Mouse (Mus musculus) heart, embryonic 14.5 days (tissue): ENCODE measurements around the gene Ascl5. TPM values are rescaled to one million over a fixed set of nuclear protein-coding genes. Genes with fewer than 3 reads are reported as not detected.

ENCODE experiments used
- ATAC-seq: fragments of 200-750 bp; cut with Nextera tagmentation; 2 replicates; pipeline ENCODE4 v1.8.0; 2017; ENCODE audit warnings: low read depth, moderate TSS enrichment; ENCODE audit not compliant: insufficient number of reproducible peaks, insufficient read depth, low FRiP score
- H3K27ac ChIP-seq, 2 experiments: fragments of 200-500 bp in 1 of 2; fragments of 300-500 bp in 1 of 2; sonication (generic) in 1 of 2; replicated peaks in 1 of 2; 2 replicates each; pipeline ENCODE4 v1.5.1; 2012 to 2014; ENCODE audit warnings: low read depth in 2 of 2, low read length in 2 of 2, control low read depth in 1 of 2, mild to moderate bottlenecking in 1 of 2, mixed read lengths in 1 of 2; ENCODE audit not compliant: control insufficient read depth in 1 of 2, insufficient read depth in 1 of 2
- H3K27me3 ChIP-seq: fragments of 300-500 bp; sonication (generic); 2 replicates; pipeline ENCODE4 v1.6.1; 2014; ENCODE audit warnings: mild to moderate bottlenecking, low read length, control low read depth; ENCODE audit not compliant: control insufficient read depth, insufficient read depth
- H3K36me3 ChIP-seq: fragments of 300-500 bp; sonication (generic); 2 replicates; pipeline ENCODE4 v1.6.1; 2014; ENCODE audit warnings: mild to moderate bottlenecking, control low read depth, low read length, mixed read lengths; ENCODE audit not compliant: control insufficient read depth, insufficient read depth
- H3K4me1 ChIP-seq, 2 experiments: fragments of 200-500 bp in 1 of 2; fragments of 300-500 bp in 1 of 2; sonication (generic) in 1 of 2; 2 replicates each; pipeline ENCODE4 v1.6.1; 2012 to 2014; ENCODE audit warnings: low read length in 2 of 2, control low read depth in 1 of 2, mixed read lengths in 1 of 2; ENCODE audit not compliant: control insufficient read depth in 2 of 2, insufficient read depth in 2 of 2
- H3K4me2 ChIP-seq: fragments of 300-500 bp; sonication (generic); 2 replicates; pipeline ENCODE4 v1.6.1; 2014; ENCODE audit warnings: mild to moderate bottlenecking, low read length
- H3K4me3 ChIP-seq, 2 experiments: fragments of 200-500 bp in 1 of 2; fragments of 300-500 bp in 1 of 2; sonication (generic) in 1 of 2; 2 replicates each; pipeline ENCODE4 v1.5.1; 2012 to 2014; ENCODE audit warnings: low read length in 2 of 2, mild to moderate bottlenecking in 2 of 2, control low read depth in 1 of 2, low read depth in 1 of 2, moderate library complexity in 1 of 2; ENCODE audit not compliant: control insufficient read depth in 1 of 2, insufficient read depth in 1 of 2
- H3K9ac ChIP-seq: fragments of 300-500 bp; sonication (generic); 2 replicates; pipeline ENCODE4 v1.6.1; 2014; ENCODE audit warnings: mild to moderate bottlenecking, low read length
- H3K9me3 ChIP-seq: fragments of 300-500 bp; sonication (generic); 2 replicates; pipeline ENCODE4 v1.6.1; 2016; ENCODE audit warnings: low read length, control low read depth; ENCODE audit not compliant: control insufficient read depth
- WGBS: fragments of 180-500 bp; shearing (Covaris S2); extraction: QIAGEN DNeasy Blood & Tissue Kit; methylation state at CpG from one replicate; pipeline ENCODE4 v1.1.7; 2014; 5-methylcytosine and 5-hydroxymethylcytosine counted together
- polyA plus RNA-seq: library from polyadenylated mRNA; unstranded; fragments of >200 nt; fragmentation: Nextera tagmentation; extraction: Ambion mirVana; gene quantifications from 2 replicates; pipeline ENCODE4 v1.2.1, GENCODE M21; 2014

Gene Ascl5
- polyA plus RNA-seq = not detected in 2 replicates

GRCm38 (mm10) chr1:136050312-136051012, at the start of gene Ascl5:
Ascl5 (plus strand) TSS chr1:136050804.
- Histone ChIP-seq H3K9ac (0 out of 2 replicates have a peak within 1 kb of the TSS, but pooled peaks have one; percentile 12), H3K27ac (no peak within 1 kb of the TSS), H3K9me3 (no peaks in the 10 kb centered on the region), H3K4me1 (peaks cover 15% of the 10 kb centered on the region in 2 experiments), H3K4me3 (peak within 1 kb of the TSS; percentile 12 to 33; a peak in 3 of 4 replicates), H3K36me3 (no peaks in the 10 kb centered on the region), H3K4me2 (peak within 1 kb of the TSS; percentile 60), H3K27me3 (peaks cover 47% of the 10 kb centered on the region)
- 22% methylated on average over 29 of the region's 29 CpGs for whole genome bisulfite sequencing
- no peak for ATAC-seq

DNA sequence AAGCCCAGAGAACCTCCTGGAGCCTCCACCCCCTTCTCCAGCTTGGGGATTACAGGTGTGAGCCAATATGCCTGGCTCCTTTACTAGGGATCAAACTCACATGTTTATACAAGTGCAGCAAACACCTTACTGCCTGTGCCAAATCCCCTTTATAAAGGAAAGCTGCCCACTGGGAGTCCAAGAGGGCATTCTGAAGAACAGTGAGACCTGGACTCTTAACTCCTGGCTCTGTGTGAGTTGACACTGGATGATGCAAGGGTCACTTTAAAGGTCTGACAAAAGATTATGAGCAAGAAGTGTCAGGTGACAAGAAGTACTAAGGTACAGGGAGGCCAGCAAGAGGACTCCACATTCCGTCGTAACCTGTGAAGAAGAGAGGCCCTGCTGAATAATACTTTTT, 49.2 kb upstream of the Ascl5 start:
- Histone ChIP-seq H3K27ac (no peak overlapping the region), H3K9ac (no peak overlapping the region), H3K4me3 (no peak overlapping the region), H3K36me3 (no peaks in the 10 kb centered on the region), H3K4me2 (no peak overlapping the region), H3K4me1 (peaks cover 2 to 6% of the 10 kb centered on the region in 2 experiments; a peak in 3 of 4 replicates), H3K9me3 (peaks cover 3% of the 10 kb centered on the region; the same call in 1 of the 2 replicates), H3K27me3 (0 out of 2 replicates have a peak, but pooled peaks cover 4% of the 10 kb centered on the region)
- ATAC-seq = no peak
- 79% methylated on average over 2 of the region's 2 CpGs for WGBS

- Histone ChIP-seq H3K4me3 (peak within 1 kb of the TSS in 1 of 2 experiments; percentile 56; a peak in 2 of 4 replicates), H3K4me1 (peaks cover 5% of the 10 kb centered on the region in 2 experiments; a peak in 3 of 4 replicates), H3K4me2 (peak within 1 kb of the TSS; percentile 93), H3K36me3 (no peaks in the 10 kb centered on the region), H3K9ac (peak within 1 kb of the TSS; percentile 66), H3K27me3 (0 out of 2 replicates have a peak, but pooled peaks cover 4% of the 10 kb centered on the region), H3K27ac (no peak within 1 kb of the TSS), H3K9me3 (peaks cover 3% of the 10 kb centered on the region; the same call in 1 of the 2 replicates)
- no peak for ATAC-seq
- WGBS = 91% methylated on average over 3 of the region's 3 CpGs
Measured at GRCm38 (mm10) chr1:136006292-136006748, 44.3 kb upstream of the Ascl5 start, which contains the start of gene Igfn1. Igfn1 (minus strand) TSS chr1:136006342.

GRCm38 (mm10) chr1:136007211-136008158, 43.1 kb upstream of the Ascl5 start, which contains the start of gene Tmem9:
Tmem9 (plus strand) TSS chr1:136008150.
- ATAC-seq = peak; percentile 84
- H3K27ac ChIP-seq = no peak within 1 kb of the TSS

DNA sequence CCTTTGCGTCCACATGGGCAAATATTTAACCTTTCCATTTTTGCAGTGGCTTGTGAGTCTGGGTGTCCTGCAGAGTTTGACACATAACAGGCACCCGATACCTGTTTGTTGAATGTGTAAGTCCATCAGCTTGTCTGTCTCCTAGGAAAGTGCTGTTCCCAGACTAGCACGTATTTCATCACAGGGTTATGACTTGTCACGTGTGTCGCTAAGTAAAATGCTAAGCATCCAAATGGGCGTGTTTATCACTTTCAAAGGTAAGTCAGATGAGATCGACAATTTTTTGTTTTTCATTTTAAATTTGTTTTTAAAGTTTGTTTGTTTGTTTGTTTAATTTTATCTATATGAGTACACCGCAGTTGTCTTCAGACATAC, 42.5 kb upstream of the Ascl5 start:
- Histone ChIP-seq H3K9me3 (no peaks in the 10 kb centered on the region), H3K36me3 (no peaks in the 10 kb centered on the region), H3K4me2 (peak overlapping the region; percentile 93), H3K27me3 (0 out of 2 replicates have a peak, but pooled peaks cover 4% of the 10 kb centered on the region), H3K4me3 (peak overlapping the region; percentile 56 to 67), H3K27ac (no peak overlapping the region), H3K4me1 (peaks cover 5 to 12% of the 10 kb centered on the region in 2 experiments), H3K9ac (peak overlapping the region; percentile 66)
- 16% methylated on average over 8 of the region's 8 CpGs for WGBS
- 0 out of 2 replicates have a peak, but pooled peaks have one; percentile 18 for ATAC-seq

More at GRCm38 (mm10) chr1:136007211-136008158, 43.1 kb upstream of the Ascl5 start, which contains the start of gene Tmem9:
- Histone ChIP-seq H3K36me3 (no peaks in the 10 kb centered on the region), H3K27me3 (0 out of 2 replicates have a peak, but pooled peaks cover 4% of the 10 kb centered on the region), H3K9ac (peak within 1 kb of the TSS; percentile 66), H3K4me2 (peak within 1 kb of the TSS; percentile 93), H3K4me3 (peak within 1 kb of the TSS; percentile 56 to 67), H3K9me3 (no peaks in the 10 kb centered on the region), H3K4me1 (peaks cover 5 to 12% of the 10 kb centered on the region in 2 experiments)
- WGBS = 3% methylated on average over 37 of the region's 37 CpGs

DNA sequence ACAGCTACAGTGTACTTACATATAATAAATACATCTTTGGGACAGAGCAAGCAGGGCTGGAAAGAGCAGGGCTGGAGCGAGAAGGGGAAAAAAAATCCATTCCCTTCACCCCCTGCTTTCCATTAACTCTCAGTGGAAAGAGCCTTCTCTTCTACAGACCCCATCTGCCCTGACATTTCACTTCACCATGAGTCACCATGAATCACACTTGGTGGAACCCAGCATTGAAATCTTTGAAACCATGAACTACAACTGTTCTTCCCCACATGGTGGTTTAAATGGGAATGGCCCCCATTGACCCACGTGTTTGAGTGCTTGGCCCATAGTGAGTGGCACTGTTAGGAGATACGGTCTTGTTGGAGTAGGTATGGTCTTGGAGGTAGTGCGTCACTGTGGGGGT, 40.4 kb upstream of the Ascl5 start:
- ATAC-seq = no peak
- no peaks in the 10 kb centered on the region for H3K27me3 ChIP-seq
- 83% methylated on average over 4 of the region's 4 CpGs for WGBS
- no peak overlapping the region for H3K4me2 ChIP-seq
- H3K27ac ChIP-seq = no peak overlapping the region
- no peak overlapping the region for H3K4me3 ChIP-seq
- peaks cover 5 to 12% of the 10 kb centered on the region in 2 experiments for H3K4me1 ChIP-seq
- H3K36me3 ChIP-seq = no peaks in the 10 kb centered on the region
- no peak overlapping the region for H3K9ac ChIP-seq
- no peaks in the 10 kb centered on the region for H3K9me3 ChIP-seq

DNA sequence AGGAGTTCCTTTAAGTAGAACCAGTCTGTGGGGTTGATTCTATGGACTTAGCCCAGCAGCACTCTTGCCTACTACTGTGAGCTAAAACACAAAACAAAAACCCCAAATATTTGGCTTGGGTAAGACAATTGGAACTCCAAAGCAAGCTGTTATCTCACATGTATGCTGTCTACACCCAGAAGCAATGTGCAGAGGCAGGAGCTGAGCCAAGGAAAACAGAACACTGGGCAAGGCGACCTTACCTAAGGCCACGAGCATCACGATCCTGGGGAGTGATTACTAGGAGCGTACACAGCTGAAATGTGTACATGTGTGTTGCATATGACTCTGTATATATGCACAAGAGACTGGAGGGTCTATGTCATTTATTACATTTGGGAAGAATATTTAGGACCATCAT, 37.1 kb upstream of the Ascl5 start:
- ATAC-seq = no peak
- H3K4me3 ChIP-seq = no peak overlapping the region
- no peak overlapping the region for H3K27ac ChIP-seq
- H3K4me2 ChIP-seq = no peak overlapping the region
- H3K9ac ChIP-seq = no peak overlapping the region
- H3K9me3 ChIP-seq = no peaks in the 10 kb centered on the region
- H3K4me1 ChIP-seq = peaks cover 0 to 13% of the 10 kb centered on the region in 2 experiments; a peak in 3 of 4 replicates
- H3K36me3 ChIP-seq = no peaks in the 10 kb centered on the region
- WGBS = 48% methylated on average over 4 of the region's 4 CpGs
- no peaks in the 10 kb centered on the region for H3K27me3 ChIP-seq
